Mouse (Mus musculus) ES-Bruce4 (cell line): ENCODE results near the gene Tktl1. TPM values are rescaled to one million over a fixed set of nuclear protein-coding genes. Genes with fewer than 3 reads are reported as not detected.

ENCODE experiments used
- H3K27ac ChIP-seq: 2 replicates; pipeline ENCODE4 v1.5.1; 2012; ENCODE audit warnings: low read length, inconsistent platforms; ENCODE audit not compliant: insufficient read depth
- H3K27me3 ChIP-seq: 2 replicates; pipeline ENCODE4 v1.6.1; 2012; ENCODE audit warnings: mild to moderate bottlenecking, low read length, inconsistent platforms; ENCODE audit not compliant: control insufficient read depth, poor library complexity, insufficient read depth, severe bottlenecking
- H3K36me3 ChIP-seq: 2 replicates; pipeline ENCODE4 v1.6.1; 2012; ENCODE audit warnings: inconsistent platforms, mild to moderate bottlenecking, low read length, moderate library complexity; ENCODE audit not compliant: control insufficient read depth, poor library complexity, insufficient read depth, severe bottlenecking
- H3K4me1 ChIP-seq: one replicate; pipeline ENCODE4 v1.8.1; 2011; ENCODE audit warnings: low read length; ENCODE audit not compliant: control insufficient read depth, insufficient read depth
- H3K4me3 ChIP-seq: 2 replicates; pipeline ENCODE4 v1.5.1; 2011; ENCODE audit warnings: low read depth, mild to moderate bottlenecking, low read length
- H3K9ac ChIP-seq: 2 replicates; pipeline ENCODE4 v1.6.1; 2012; ENCODE audit warnings: low read depth, mild to moderate bottlenecking, inconsistent platforms; ENCODE audit not compliant: poor library complexity, severe bottlenecking
- H3K9me3 ChIP-seq: replicated peaks from 2 replicates; pipeline ENCODE4 v1.6.1; 2012; ENCODE audit warnings: mild to moderate bottlenecking, low read length, inconsistent platforms; ENCODE audit not compliant: control insufficient read depth, poor library complexity, insufficient read depth, severe bottlenecking
- CTCF ChIP-seq: IDR thresholded peaks from one replicate; pipeline ENCODE4 v1.8.1; 2011; ENCODE audit warnings: low read depth, low read length
- EP300 ChIP-seq: IDR thresholded peaks from 2 replicates; pipeline ENCODE4 v1.6.1; 2011; ENCODE audit warnings: low read depth, low read length; ENCODE audit not compliant: insufficient read depth
- POLR2A ChIP-seq: IDR thresholded peaks from one replicate; pipeline ENCODE4 v1.8.1; 2011; ENCODE audit warnings: low read length; ENCODE audit not compliant: insufficient read depth
- polyA plus RNA-seq: library from polyadenylated mRNA; stranded (reverse); fragments of >200 nt; gene quantifications from 2 replicates; pipeline ENCODE4 v1.2.4, GENCODE M21; 2011; ENCODE audit warnings: low read depth; ENCODE audit not compliant: missing spikeins, insufficient read depth, insufficient read length

Tktl1 gene
- polyA plus RNA-seq, 1 experiment, result not detected

- H3K36me3 ChIP-seq, result peaks cover 17% of the 10 kb centered on the region
- no peaks in the 10 kb centered on the region for H3K4me1 ChIP-seq
- no peaks in the 10 kb centered on the region for H3K9me3 ChIP-seq
- TF ChIP-seq EP300, result no peak
- TF ChIP-seq POLR2A, result no peak
- no peak for TF ChIP-seq CTCF
- peak within 1 kb of the TSS; percentile 93 for H3K4me3 ChIP-seq
- H3K27ac ChIP-seq, result peak within 1 kb of the TSS; percentile 68
- H3K9ac ChIP-seq, result peak within 1 kb of the TSS; percentile 71
- H3K27me3 ChIP-seq, result no peaks in the 10 kb centered on the region
Measured at GRCm38 (mm10) chrX:74254153-74254887, 77.3 kb downstream of the Tktl1 start, which contains the start of gene Emd. Gene Emd (plus strand): TSS chrX:74254687.

DNA sequence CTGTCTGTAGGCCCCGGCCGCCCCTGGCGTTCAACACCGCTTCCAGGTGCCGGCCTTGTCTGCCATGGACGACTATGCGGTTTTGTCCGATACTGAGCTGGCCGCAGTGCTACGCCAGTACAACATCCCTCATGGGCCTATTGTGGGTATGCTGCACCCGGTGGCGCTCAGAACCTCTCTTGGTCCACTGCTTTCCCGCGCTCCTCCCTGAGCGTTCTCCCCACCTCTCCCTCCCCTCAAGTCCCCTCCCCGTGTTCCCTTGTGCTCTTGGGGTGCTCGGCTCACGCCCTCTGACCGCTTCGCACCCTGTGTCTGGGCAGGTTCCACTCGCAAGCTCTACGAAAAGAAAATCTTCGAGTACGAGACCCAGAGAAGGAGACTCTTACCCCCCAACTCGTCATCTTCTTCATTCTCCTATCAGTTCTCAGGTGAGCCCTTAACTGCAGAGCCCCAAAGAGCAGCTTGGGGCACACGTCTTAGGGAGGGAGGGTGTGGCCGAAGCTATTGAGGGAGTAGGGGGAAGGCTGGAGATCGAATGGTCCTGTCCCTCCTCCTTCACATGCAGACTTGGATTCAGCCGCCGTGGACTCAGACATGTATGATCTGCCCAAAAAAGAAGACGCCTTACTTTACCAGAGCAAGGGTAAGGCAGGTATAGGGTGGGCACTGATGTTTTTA lies 78.0 kb downstream of the Tktl1 start:
- no peaks in the 10 kb centered on the region for H3K4me1 ChIP-seq
- no peaks in the 10 kb centered on the region for H3K27me3 ChIP-seq
- TF ChIP-seq CTCF, result no peak
- no peak for TF ChIP-seq POLR2A
- no peak for TF ChIP-seq EP300
- peaks cover 17% of the 10 kb centered on the region for H3K36me3 ChIP-seq
- peak overlapping the region; percentile 71 for H3K9ac ChIP-seq
- no peaks in the 10 kb centered on the region for H3K9me3 ChIP-seq
- H3K27ac ChIP-seq, result peak overlapping the region; percentile 68
- H3K4me3 ChIP-seq, result peak overlapping the region; percentile 93

- no peak for TF ChIP-seq EP300
- TF ChIP-seq POLR2A, result no peak
- TF ChIP-seq CTCF, result no peak
- Histone ChIP-seq H3K27ac (no peak overlapping the region), H3K4me1 (no peaks in the 10 kb centered on the region), H3K9ac (no peak overlapping the region), H3K27me3 (no peaks in the 10 kb centered on the region), H3K9me3 (no peaks in the 10 kb centered on the region), H3K36me3 (peaks cover 17% of the 10 kb centered on the region), H3K4me3 (no peak overlapping the region)
Measured at GRCm38 (mm10) chrX:74257746-74258145, 80.7 kb downstream of the Tktl1 start.

Other genes with a start within 250 kb of the Tktl1 start
- 79.7 and 84.6 TPM in 2 replicates for gene Renbp, start 246.4 kb upstream of the Tktl1 start, polyA plus RNA-seq
- gene Hcfc1, start 210.9 kb upstream of the Tktl1 start, polyA plus RNA-seq, result 91.4 and 96.4 TPM in 2 replicates
- 35.1 and 35.4 TPM in 2 replicates for gene Irak1, start 153.3 kb upstream of the Tktl1 start, polyA plus RNA-seq
- gene Opn1mw, start 49.8 kb upstream of the Tktl1 start, polyA plus RNA-seq, result not detected in 2 replicates
- gene Mecp2, start 41.9 kb upstream of the Tktl1 start, polyA plus RNA-seq, result 21.5 and 22.7 TPM in 2 replicates
- not detected in 2 replicates for gene Tex28, start 9.4 kb upstream of the Tktl1 start, polyA plus RNA-seq
- gene Flna, start 72.6 kb downstream of the Tktl1 start, polyA plus RNA-seq, result 288 and 325 TPM in 2 replicates
- 154 and 169 TPM in 2 replicates for gene Emd, start 77.4 kb downstream of the Tktl1 start, polyA plus RNA-seq
- 239 and 288 TPM in 2 replicates for gene Rpl10, start 93.6 kb downstream of the Tktl1 start, polyA plus RNA-seq
- 27.6 and 30.5 TPM in 2 replicates for gene Taz, start 104.7 kb downstream of the Tktl1 start, polyA plus RNA-seq
- 3.9 and 5.9 TPM in 2 replicates for gene Dnase1l1, start 105.1 kb downstream of the Tktl1 start, polyA plus RNA-seq
- 74.7 and 75.7 TPM in 2 replicates for gene Atp6ap1, start 119.8 kb downstream of the Tktl1 start, polyA plus RNA-seq
- 157 and 164 TPM in 2 replicates for gene Gdi1, start 127.7 kb downstream of the Tktl1 start, polyA plus RNA-seq
- 58.9 and 63.7 TPM in 2 replicates for gene Fam50a, start 135.8 kb downstream of the Tktl1 start, polyA plus RNA-seq
- 9.1 and 10.5 TPM in 2 replicates for gene Plxna3, start 151.8 kb downstream of the Tktl1 start, polyA plus RNA-seq
- gene Lage3, start 176.4 kb downstream of the Tktl1 start, polyA plus RNA-seq, result 54.0 and 54.4 TPM in 2 replicates
- 45.2 and 57.1 TPM in 2 replicates for gene Ubl4a, start 196.0 kb downstream of the Tktl1 start, polyA plus RNA-seq
- gene Slc10a3, start 196.1 kb downstream of the Tktl1 start, polyA plus RNA-seq, result 2.6 and 3.0 TPM in 2 replicates
- gene Fam3a, start 216.0 kb downstream of the Tktl1 start, polyA plus RNA-seq, result 10.8 and 14.2 TPM in 2 replicates
- 16.4 and 20.5 TPM in 2 replicates for gene Ikbkg, start 216.0 kb downstream of the Tktl1 start, polyA plus RNA-seq